Mouse (Mus musculus): ENCODE results near the gene D630039A03Rik. TPM values are rescaled to one million over a fixed set of nuclear protein-coding genes. Genes with fewer than 3 reads are reported as not detected.

D630039A03Rik gene
- polyA plus RNA-seq, 1 experiment from 2014 or later = 1.6 TPM

DNA sequence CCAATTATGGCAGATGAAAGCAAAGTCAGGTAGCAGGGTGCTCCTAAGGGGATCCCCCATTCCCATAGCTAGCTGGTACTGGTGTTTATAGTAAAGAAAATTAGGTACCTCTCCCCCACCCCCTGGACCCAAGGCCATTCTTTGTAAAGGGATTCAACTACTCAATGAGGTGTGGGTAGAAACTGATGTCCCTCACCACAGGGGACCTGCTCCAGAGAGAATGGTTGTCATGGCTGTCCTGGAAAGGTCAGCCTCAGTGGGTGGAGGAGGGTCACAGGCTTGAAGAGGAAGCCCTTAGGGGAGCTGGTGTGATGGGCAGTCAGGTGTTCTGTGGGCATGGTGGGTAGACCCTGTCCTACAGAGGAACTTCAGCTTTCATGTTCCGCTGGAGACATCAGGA is 4.4 kb upstream of the D630039A03Rik start:
- H3K9ac ChIP-seq (replicated peaks) = no peak overlapping the region
- 78% methylated on average over 1 of the region's 1 CpGs for WGBS (ENCODE audit: insufficient replicate concordance)
- H3K36me3 ChIP-seq (replicated peaks; ENCODE audit: insufficient read depth, low read length) = no peaks in the 10 kb centered on the region
- ATAC-seq = no peak
- no peak overlapping the region for H3K4me3 ChIP-seq (ENCODE audit: low read depth, low read length)
- H3K4me1 ChIP-seq (ENCODE audit: insufficient read depth) = peaks cover 4% of the 10 kb centered on the region
- H3K27ac ChIP-seq (ENCODE audit: low read depth) = no peak overlapping the region
- no peaks in the 10 kb centered on the region for H3K9me3 ChIP-seq (ENCODE audit: low read length)
- DNase-seq = no peak
- no peak overlapping the region for H3K4me2 ChIP-seq (ENCODE audit: low read depth, low read length)
- H3K27me3 ChIP-seq (ENCODE audit: insufficient read depth, low read length) = no peaks in the 10 kb centered on the region
- no peak for TF ChIP-seq CTCF (IDR thresholded peaks at IDR 0.05; ENCODE audit: low read depth)
- no peak for TF ChIP-seq EP300 (IDR thresholded peaks at IDR 0.05; ENCODE audit: low read depth)

DNA sequence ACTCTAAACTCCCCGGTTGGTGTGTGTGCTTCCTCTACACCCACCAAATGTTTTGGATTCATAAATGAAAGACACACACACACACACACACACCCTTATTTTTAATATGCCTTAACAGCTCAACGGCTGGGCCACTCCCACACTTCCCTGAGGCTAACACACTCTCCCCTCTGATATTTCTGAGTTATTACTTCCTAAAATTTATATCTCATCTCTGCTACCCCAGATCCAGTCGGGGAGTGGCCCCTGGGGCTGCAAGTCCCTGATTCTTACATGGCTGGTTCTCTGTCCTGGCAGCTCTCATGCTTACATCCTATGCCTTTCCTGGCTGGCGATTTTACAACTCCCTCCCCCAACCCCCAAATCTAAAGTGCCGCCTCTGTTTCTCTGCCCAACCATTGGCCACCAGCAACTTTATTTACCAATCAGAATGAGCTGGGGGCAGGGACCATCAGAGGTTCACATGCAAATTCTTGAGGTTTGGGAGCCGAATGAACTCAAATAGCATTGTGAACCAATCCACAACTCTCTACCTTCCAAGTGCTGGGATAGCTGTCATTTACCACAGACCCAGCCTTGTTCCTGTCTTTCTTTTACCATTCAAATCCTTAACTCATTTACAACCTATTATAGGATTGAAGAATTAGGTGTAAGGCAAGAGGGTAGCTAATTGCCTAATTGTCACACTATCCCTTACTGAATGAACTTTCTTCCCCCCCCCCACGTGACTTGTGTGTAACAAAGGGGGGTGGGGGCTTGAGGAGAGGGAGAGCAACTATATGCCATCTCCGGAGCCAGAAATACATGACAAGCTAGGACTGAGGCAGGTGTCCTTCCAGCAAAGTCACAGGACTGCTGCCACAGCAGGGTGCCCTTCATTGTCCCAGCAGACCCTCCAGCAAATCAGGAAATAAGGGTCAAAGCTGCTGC is 3.7 kb upstream of the D630039A03Rik start:
- DNase-seq (no peak), ATAC-seq (peak; percentile 43)
- Histone ChIP-seq H3K36me3 (replicated peaks; ENCODE audit: insufficient read depth, low read length) (no peaks in the 10 kb centered on the region), H3K4me1 (ENCODE audit: insufficient read depth) (peaks cover 7% of the 10 kb centered on the region), H3K27me3 (ENCODE audit: insufficient read depth, low read length) (no peaks in the 10 kb centered on the region), H3K4me3 (ENCODE audit: low read depth, low read length) (no peak overlapping the region), H3K4me2 (ENCODE audit: low read depth, low read length) (no peak overlapping the region), H3K27ac (ENCODE audit: low read depth) (no peak overlapping the region), H3K9me3 (ENCODE audit: low read length) (no peaks in the 10 kb centered on the region), H3K9ac (replicated peaks) (no peak overlapping the region)
- no peak for TF ChIP-seq EP300 (IDR thresholded peaks at IDR 0.05; ENCODE audit: low read depth)
- TF ChIP-seq CTCF (IDR thresholded peaks at IDR 0.05; ENCODE audit: low read depth) = no peak
- WGBS (ENCODE audit: insufficient replicate concordance) = 27% methylated on average over 8 of the region's 8 CpGs

DNA sequence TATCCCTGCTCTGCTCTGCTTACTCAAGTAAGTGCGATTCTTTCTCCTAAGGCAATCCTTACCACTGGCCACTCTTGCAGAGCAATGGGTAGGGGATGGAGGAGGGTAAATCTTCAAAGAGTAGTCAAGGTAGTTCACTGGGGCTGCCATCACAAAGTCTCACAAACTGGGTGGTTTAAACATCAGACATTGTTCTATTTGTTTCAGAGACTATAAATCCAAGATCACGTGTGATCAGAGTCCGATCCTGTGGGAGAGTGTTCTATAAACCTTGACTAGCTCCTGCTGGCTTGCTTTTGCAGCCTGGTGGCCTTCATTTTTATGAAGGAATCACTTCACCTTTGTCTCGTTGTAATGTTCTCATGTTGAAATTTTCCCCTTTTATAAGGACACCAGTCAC is 614 bp upstream of the D630039A03Rik start:
- H3K9ac ChIP-seq (replicated peaks) = no peak overlapping the region
- H3K4me2 ChIP-seq (ENCODE audit: low read depth, low read length) = peak overlapping the region; percentile 60
- WGBS (ENCODE audit: insufficient replicate concordance) = 58% methylated on average over 4 of the region's 4 CpGs
- H3K27ac ChIP-seq (ENCODE audit: low read depth) = no peak overlapping the region
- no peaks in the 10 kb centered on the region for H3K36me3 ChIP-seq (replicated peaks; ENCODE audit: insufficient read depth, low read length)
- H3K4me3 ChIP-seq (ENCODE audit: low read depth, low read length) = no peak overlapping the region
- TF ChIP-seq CTCF (IDR thresholded peaks at IDR 0.05; ENCODE audit: low read depth) = no peak
- TF ChIP-seq EP300 (IDR thresholded peaks at IDR 0.05; ENCODE audit: low read depth) = no peak
- ATAC-seq = no peak
- DNase-seq = no peak
- H3K9me3 ChIP-seq (ENCODE audit: low read length) = no peaks in the 10 kb centered on the region
- H3K27me3 ChIP-seq (ENCODE audit: insufficient read depth, low read length) = no peaks in the 10 kb centered on the region
- peaks cover 7% of the 10 kb centered on the region for H3K4me1 ChIP-seq (ENCODE audit: insufficient read depth)

DNA sequence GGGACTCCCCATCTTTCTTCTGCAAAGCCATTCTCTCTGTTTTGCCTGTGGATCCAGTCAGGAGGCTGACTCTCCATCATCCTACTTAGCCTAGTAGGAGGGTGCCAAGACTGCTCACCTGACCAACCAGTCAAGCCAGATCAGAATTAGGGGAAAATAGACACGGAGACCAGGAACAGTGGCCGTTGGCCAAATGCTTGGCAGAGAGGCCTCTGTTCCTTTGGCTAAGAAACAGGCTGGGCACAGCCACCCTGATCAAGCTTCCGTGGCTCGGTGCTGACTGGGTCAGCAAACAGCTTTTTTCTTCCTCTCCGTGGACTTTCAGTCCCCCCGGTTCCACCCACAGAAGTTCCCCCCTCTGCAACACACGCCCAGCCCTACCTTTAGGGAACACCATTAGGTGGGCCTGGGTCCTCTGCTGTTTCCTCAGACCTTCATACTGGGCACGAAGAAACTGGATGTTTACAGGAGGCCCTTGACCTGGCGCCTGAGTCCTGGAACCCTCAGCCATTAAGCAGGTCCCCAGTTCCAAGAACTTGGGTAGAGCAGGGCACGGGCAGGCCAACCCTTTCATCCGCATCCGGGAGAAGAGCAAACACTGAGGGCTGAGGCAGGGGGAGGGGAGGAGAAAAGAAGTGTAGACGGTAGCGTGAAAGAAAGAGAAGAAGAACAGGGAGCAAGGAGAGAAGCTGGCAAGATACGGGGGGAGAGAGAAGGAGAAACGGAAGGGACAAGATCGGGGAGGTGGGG is 706 bp downstream of the D630039A03Rik start:
- WGBS (ENCODE audit: insufficient replicate concordance) = 27% methylated on average over 17 of the region's 17 CpGs
- no peaks in the 10 kb centered on the region for H3K9me3 ChIP-seq (ENCODE audit: low read length)
- peaks cover 7% of the 10 kb centered on the region for H3K4me1 ChIP-seq (ENCODE audit: insufficient read depth)
- peak overlapping the region; percentile 60 for H3K4me2 ChIP-seq (ENCODE audit: low read depth, low read length)
- H3K9ac ChIP-seq (replicated peaks) = 0 out of 2 replicates have a peak overlapping the region, but pooled peaks have one; percentile 44
- no peak for DNase-seq
- no peaks in the 10 kb centered on the region for H3K27me3 ChIP-seq (ENCODE audit: insufficient read depth, low read length)
- peak overlapping the region; percentile 38 for H3K4me3 ChIP-seq (ENCODE audit: low read depth, low read length)
- ATAC-seq = no peak
- no peak overlapping the region for H3K27ac ChIP-seq (ENCODE audit: low read depth)
- no peaks in the 10 kb centered on the region for H3K36me3 ChIP-seq (replicated peaks; ENCODE audit: insufficient read depth, low read length)
- TF ChIP-seq CTCF (IDR thresholded peaks at IDR 0.05; ENCODE audit: low read depth) (no peak), EP300 (IDR thresholded peaks at IDR 0.05; ENCODE audit: low read depth) (no peak)

DNA sequence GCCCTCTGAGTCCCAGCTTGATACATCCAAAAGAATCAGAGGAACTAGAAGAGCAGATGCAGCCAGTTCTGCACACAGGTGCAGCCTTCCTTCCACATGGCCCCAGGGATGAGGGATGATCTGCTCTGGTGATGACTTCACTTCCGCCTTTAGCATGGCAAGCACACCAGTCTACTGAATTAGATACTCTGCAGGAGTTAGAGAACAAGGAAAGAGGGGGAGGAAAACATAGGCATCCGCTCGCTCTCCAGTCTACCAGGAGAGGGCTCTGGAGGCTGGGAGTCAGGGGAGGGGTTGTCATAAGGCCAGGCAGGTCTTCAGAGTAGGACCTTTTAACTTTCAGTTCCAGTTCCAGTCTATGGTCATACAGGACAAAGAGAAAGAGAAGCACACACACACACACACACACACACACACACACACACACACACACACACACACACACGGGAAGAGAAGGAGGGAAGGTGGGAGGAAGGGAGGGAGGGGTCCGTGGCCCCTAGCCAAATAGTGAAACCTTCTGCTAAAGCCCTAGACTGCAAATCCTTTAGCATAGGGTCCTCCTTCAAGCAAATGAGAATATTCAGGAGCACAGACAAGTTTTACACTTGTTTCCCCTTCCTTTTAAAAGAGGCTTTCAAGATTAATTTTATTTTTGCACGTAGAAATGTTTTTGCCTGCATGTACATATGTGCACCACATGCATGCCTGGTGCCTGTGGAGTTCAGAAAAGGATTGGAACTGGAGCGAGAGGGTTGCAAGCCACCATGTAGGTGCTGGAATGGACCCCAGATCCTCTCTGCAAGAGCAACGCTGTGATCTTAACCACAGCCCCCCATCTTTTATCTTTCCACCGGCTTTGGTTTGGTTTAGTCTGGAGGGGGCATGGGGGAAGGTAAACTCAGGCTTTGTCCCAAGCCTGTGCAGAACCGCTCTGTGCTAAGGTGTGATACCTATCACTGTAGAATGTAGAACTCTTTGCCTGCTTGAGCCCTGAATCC is 1.6 kb downstream of the D630039A03Rik start:
- TF ChIP-seq CTCF (IDR thresholded peaks at IDR 0.05; ENCODE audit: low read depth) = 0 out of 2 replicates have a peak, but pooled peaks have one; percentile 17
- no peak for TF ChIP-seq EP300 (IDR thresholded peaks at IDR 0.05; ENCODE audit: low read depth)
- WGBS (ENCODE audit: insufficient replicate concordance) = 59% methylated on average over 9 of the region's 10 CpGs
- Histone ChIP-seq H3K4me3 (ENCODE audit: low read depth, low read length) (0 out of 2 replicates have a peak overlapping the region, but pooled peaks have one; percentile 38), H3K9ac (replicated peaks) (no peak overlapping the region), H3K36me3 (replicated peaks; ENCODE audit: insufficient read depth, low read length) (no peaks in the 10 kb centered on the region), H3K9me3 (ENCODE audit: low read length) (no peaks in the 10 kb centered on the region), H3K4me1 (ENCODE audit: insufficient read depth) (peaks cover 7% of the 10 kb centered on the region), H3K27me3 (ENCODE audit: insufficient read depth, low read length) (no peaks in the 10 kb centered on the region), H3K27ac (ENCODE audit: low read depth) (no peak overlapping the region), H3K4me2 (ENCODE audit: low read depth, low read length) (peak overlapping the region; percentile 60; the same call in 1 of the 2 replicates)
- DNase-seq (no peak), ATAC-seq (no peak)

All from liver, postnatal 0 days (tissue).